Mouse (Mus musculus): ENCODE data around the gene Dleu7.

DNA sequence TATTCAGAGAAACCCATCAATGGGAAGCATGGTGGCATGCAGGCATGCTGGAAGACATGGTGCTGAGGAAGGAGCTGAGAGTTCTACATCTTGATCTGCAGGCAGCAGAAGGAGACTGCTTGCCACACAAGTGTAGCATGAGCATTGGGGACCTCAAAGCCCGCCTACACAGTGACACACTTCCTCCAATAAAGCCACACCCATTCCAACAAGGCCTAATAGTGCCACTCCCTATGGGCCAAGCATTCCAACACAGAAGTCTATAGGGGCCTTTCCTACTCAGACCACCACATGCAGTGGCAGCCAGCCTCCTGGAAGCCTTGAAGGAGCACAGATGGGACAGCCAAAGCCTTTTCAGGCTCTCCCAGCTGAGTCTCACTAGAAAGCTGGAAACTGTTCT lies 46.3 kb upstream of the Dleu7 start:
- TF ChIP-seq CTCF (IDR thresholded peaks at IDR 0.05; ENCODE audit: low read depth, low read length), result no peak
- TF ChIP-seq POLR2A (IDR thresholded peaks at IDR 0.05; ENCODE audit: extremely low read depth, insufficient read depth, low read length), result no peak
